Mouse (Mus musculus): ENCODE data around the gene Fam214b.

DNA sequence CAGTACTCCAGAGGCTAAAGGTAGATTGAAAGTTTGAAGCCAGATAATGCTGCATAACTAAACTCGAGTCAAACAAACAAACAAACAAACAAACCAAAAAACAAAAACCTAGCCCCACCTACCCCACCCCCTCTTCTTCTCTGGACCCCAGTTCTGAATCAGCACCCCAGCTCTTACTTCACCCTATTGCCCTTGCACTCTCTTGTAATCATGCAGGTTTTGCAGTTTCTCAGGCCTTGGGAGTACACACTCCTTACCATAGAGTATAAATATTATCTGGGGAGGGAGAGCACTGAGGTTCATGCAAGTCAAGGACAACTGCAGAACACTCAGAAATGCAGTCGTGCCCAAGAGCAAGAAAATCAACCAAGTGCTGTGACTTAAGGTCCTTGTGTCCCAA lies 44.7 kb downstream of the Fam214b start:
- no peak for TF ChIP-seq CTCF (IDR thresholded peaks at IDR 0.05; ENCODE audit: control insufficient read depth, insufficient read depth, insufficient read length)
- no peak for TF ChIP-seq USF1 (IDR thresholded peaks at IDR 0.05; ENCODE audit: low read depth)
- TF ChIP-seq FOSL1 (IDR thresholded peaks at IDR 0.05; ENCODE audit: insufficient read depth, low read length, poor library complexity, severe bottlenecking) = no peak
- no peak for TF ChIP-seq MAX (IDR thresholded peaks at IDR 0.05)
- no peak for TF ChIP-seq MYOD1 (IDR thresholded peaks at IDR 0.05; ENCODE audit: control insufficient read depth, insufficient read length, low read depth)
- no peak for TF ChIP-seq CEBPB (IDR thresholded peaks at IDR 0.05; ENCODE audit: low read depth)
